Mouse (Mus musculus) gastrocnemius, adult 8-10 months (tissue): ENCODE measurements at regions not wholly inside any gene's neighbourhood (a gene's known extent, or its start where the extent isn't known, plus 50 kb on each side); places are given as distances from the start of the nearest gene placed in this dataset.

Experiments
- DNase-seq, 2 experiments: peaks; one replicate each; pipeline ENCODE4 v3.0.0; 2022; ENCODE audit warnings: low spot score in 2 of 2

DNA sequence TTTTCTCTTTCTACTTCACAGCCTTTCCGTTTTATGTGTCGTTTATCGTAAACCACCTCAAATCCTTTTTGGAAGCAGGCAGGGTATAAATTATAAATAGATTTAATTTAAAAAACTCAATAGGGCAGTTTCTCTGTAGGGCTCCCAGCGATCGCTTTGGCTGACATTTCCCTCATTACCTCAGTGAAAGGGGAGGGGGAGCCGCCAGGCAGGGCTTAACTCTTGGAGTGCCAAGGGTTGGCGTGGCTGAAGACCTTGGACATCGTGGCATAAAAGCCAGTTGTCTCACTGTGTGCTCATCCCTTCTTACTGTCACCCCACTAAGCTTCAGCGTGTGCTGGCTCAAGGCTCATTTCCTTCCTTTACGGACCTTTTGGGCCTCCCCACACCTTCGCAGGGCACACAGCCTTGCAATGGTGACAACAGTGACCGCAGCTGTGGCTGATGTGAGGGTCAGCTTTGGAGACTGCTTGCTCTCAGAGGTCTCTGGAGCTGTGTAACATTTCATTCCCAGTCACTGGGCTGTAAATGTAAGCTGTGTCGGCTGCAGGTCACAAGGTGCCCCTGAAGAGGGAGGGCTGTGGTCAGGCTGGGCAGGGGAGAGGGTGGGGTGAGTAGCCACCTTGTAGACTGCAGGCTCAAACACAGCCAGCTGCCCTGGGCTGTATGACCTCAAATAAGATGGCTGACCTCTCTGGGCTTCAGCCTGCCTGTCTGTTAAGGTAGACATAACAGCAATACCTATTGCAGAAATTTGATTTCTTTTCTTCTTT, 81.6 kb upstream of the Stx16 start:
- DNase-seq = no peak

DNA sequence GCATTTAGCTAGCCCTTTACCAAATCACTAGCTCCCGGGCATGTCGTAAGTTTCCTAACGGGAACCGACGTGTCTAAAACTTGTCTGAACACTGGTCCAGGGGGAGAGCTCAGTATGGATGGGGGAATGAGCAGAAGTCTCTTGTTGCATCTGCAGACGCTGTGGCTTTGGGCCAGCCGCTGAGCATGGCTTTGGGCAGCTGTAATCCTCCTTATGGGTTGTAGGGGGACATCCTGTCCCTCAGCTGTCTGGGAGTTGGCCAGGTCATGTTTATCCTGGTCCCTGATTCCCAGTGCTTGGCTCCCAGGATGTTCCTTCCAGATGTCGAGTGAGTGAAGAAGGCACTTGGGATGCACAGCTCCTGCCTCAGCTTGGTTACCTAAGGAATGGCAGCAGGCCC, 71.4 kb upstream of the Stx16 start:
- DNase-seq = no peak

DNA sequence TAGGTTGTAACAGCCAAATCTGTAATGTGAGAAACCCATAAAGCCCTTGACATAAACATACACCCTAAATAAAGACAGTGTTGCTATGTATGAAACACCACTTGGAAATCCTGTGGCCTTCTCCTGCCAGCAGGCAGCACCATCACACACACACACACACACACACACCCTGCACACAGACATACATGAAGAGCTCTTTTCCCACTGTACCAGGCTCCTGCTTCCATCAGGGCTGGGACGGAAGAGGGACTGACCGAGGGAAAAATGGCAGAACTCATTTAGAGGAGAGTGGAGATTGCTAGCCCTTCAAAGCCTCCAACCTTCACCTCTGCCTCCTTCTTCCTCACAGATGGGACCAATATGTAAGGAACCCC, 68.1 kb upstream of the Stx16 start:
- DNase-seq = no peak

DNA sequence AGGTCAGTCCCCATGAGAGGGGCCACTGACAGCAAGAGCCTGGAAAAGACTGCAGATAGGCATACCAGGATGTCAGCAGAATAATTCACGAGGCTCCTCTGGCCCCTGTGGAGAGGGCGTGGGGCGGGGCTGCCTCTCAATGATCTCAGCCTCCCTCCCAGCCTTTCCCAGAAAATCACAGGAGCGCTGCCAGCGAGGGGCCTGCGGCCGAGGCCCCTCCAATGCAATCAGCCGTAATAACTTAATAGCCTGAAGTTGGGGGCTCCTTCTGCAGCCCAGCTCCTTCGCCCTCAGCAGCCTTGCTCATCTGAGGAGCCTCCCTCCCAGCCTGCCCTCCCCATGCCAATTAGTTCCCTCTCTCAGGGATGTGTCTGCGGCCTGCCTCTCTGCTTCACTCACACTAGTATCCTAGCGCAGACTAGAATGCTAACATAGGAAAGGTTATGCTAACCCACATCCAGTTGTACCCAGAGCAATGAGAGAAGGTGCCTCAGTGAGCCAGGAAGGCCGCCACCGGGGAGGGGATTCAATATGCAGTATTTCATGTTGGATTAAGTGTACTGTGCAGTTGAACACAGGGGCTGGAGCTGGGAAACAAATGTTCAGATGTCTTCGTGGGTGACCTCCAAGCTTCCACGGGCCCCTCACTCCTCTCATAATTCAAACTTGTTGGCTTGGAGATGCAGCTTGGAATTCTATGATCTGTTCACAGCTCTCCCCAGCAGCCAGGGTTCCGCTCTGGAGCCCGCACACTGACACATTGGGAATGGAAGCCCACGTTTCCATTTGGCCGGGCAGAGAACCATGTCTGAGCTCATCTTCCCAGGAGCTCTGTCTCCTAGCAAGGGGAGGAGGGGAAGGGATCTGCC, 67.5 kb upstream of the Stx16 start:
- peak; percentile 28 to 36 for DNase-seq

DNA sequence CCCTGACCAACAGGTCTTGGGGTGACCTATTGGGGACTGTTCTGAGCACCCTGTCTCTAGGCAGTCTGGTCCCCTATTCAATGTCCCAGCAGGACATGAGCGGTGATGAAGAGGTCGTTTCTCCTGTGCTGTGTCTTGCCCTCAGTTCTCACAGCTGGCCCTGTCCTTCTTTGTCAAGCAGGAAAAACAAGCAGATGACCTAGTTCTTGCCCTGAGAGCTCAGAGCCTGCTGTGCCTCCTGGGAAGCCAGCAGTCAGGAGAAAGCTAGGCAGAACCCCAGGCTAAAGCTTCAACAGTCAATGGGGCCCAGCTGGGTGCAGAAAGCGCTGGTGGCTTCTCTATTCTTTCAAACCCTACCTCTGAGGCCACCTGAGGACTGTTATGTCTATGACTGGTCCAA, 66.1 kb upstream of the Stx16 start:
- DNase-seq = no peak

DNA sequence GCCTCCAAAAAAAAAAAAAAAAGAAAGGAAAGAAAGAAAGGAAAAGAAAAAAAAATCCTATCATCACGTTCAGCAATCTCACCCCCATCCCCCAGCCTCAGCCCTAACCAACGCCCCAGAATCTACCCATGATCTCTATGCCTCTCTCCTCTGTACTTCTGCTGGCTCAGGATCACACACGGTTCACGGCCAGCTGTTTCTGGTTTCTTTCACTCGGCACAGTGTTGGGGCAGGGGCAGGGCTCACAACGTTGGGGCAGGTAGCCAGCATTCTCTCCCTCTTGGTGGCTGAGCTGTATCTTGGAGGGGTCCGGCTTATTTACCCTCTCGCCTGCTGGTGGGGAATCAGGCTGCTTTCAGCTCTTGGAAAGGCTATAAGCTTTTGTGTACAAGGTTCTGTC, 64.7 kb upstream of the Stx16 start:
- DNase-seq = no peak

DNA sequence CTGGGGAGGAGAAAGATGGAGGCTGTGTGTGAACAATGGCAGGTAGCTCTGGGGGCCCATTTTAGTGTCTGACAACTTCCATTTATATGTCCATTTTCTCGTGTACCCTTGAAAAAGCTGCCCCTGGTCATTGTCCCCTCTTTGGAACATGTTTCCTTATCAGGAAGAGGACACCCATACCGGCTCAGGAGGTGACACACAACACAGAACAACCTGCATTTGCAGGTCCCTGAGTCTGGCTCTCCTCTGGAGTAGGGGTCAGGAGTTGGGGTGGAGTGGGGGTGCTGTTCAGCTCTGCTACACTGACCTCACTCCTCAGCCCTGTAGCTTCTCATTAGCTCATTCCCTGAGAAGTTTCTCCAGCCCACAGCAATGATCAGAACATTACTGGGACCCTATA, 61.7 kb upstream of the Stx16 start:
- no peak for DNase-seq

DNA sequence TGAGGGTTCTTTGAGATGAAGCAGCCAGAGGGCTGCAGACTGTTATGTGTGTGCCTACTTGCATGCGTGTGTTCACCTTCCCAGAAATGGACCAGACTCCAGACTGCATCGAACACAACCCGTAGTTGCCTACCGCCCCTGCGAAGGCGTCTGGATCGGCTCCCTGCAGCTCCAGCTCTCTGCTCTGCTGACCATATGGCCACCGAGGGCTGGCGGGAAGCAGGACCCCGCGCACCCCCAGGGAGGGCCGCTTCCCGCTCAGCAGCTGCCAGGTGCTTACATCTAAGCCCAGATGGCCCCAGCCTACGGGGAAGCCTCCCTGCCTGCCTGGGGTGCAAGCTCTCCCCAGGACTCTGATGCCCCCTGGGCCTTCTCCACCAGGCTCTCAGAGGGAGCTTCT, 60.8 kb upstream of the Stx16 start:
- DNase-seq = no peak

DNA sequence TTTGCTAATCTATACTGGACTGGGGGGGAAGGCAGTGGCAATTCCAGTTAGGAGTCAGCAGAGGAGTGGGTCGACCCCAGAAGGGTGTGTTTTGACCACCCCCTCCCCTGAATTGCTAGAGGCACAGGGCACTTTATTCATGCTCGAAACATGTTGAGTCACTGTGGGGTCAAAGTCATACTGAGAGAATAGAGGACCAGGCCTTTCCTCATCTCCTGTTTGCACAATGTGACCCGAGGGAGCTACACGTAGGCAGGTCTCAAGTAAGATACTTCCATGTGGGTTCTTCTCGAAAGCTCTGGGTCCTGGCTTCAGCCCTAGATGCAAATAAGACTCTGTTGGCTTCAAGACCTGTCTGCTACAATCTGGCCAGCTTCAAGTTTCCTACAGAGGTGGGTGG, 60.0 kb upstream of the Stx16 start:
- DNase-seq = no peak

DNA sequence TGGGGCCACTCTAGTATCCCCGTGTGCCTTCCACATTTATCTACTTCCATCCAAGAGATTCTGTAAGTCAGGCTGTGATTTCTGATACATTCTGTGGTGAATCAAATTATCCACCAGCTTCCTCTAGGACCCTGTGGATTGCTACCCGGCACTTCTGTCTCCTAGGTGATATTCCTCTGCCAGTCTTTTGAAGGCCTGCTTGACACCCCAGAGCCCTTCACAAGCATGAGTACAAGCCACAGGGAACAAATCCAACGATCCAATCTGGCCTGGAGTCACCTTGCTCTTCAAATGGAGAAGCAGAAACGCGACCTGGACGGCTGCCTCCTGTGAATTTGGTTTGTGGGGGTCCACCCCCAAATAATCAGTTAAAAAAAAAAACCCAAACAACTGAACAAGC, 59.1 kb upstream of the Stx16 start:
- DNase-seq = no peak

DNA sequence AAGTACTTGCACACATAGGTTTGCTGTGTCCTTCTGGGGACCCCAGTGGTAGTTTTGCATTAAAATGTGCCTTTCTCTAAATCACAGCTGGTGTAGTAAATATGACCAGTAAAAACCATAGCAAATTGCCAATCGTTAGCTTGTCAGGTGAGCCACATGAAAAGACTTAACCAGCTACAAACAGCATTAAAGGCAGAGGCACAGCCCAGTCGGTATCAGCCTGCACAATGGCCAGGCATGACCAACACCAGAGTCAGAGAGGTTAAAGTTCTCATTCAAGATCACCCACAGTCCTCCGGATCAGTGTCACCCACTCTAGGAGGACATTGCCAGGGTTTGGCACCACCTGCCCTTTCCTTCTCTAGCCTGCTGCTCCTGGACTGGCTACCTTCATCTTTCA, 58.5 kb upstream of the Stx16 start:
- no peak for DNase-seq

DNA sequence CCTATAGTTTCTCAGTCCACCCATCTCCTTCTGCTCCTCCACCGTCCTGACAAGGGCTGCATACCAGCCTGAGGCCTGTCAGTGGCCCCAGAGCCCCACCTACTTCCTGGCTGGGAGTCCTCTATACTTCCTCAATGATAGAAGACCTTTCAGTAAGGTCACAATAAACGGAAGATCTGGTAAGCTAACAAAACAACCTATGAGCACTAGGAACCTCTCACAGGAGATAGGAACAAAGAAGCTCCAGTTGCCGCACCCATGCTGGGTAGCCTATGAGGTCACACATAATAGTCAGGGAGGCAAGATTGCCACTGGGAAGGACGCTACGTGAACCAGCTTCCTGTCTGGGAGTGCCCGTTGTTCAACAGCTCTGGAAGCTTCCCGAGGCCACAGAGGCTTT, 58.1 kb upstream of the Stx16 start:
- no peak for DNase-seq

DNA sequence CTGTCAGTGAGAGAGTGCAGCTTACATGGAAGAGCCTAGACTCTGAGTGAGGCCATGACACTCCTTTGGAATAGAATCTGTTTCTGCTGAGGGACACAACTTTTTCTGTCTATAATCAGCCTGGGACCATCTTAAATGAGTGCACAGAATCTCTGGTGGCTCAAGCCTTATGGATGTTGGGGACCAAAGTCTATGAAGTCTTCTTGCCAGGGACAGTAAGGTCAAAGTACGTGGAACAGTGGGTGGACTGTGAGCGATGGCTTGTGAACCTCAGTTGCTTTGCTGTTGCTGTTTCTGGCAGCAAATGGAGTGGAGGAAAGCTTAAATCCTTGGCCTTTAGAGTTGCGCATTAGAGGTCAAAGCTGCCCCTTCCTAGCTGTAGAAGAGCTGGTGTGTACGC, 57.1 kb upstream of the Stx16 start:
- DNase-seq = no peak

DNA sequence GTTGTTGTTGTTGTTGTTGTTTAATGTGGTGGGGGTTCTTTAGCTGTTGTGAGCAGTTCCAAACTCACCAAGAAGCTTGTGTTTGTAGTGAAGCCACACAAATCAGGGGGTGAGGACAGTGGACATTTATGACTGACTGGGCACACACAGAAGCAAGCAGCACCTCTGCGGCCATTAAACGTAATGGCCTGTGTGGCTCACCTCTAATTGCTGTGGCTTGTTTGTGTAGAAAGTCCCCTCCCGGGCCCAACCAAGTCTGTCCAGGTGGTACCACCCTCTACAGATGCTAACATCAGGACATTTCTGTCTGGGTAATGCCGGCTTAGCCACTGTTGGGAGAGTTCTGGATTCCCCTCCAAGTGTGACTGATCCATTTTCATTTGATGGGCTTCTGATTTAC, 56.1 kb upstream of the Stx16 start:
- no peak for DNase-seq

DNA sequence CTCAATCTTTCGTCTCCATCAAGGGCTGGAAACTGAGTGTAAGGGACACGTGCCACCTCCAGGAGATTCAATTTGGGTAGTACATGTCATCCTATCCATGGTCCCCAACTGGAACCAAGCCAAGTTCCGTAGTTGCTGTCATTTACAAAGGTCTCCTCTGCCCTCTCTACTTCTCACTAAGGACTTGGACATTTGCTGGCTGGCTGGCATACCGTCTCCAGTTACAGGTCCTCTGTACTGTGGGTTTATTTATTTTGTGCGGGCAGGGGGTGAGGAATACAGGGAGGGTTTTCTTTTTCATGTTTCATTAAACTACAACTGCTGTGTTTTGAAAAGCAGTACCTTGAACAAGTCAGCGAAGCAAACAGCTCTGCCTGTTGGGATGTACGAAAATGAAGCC, 55.7 kb upstream of the Stx16 start:
- no peak for DNase-seq

DNA sequence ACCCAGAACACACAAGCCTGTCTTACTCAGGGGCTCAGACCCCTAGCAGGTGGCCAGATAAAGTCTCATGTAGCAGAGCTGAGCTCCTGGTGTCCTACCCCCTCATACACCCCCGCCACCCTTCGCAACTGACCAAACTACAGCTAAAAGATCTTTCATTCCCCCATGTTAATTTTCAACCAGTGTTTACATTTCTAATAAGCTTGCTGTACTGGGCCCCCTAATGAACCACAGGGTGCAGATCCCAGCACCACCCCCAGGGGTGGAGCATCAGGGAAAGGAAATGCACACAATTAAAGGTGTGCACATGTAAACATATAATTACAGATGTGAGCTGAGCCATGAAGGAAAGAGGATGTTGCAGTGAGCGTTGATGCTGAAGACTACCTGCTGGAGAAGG, 54.6 kb upstream of the Stx16 start:
- DNase-seq = no peak

DNA sequence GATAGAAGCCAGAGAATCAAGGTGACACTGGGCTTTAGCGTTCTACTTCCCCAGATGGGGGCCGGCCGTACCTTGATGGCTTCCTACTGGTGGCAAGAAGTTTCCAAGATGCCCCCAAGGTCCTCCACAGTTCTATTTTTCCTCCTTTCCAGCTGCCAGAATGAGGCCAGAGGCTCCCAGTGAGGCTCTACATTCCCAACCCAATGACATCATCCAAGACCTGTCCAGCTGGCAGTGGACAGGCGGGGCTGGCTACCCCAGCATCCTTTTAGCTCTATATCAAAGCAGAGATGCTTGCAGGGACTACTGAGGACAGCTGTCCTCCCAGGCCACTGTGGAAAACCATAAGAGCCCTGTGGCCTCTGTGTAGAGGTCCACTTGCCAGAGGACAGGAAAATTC, 53.8 kb upstream of the Stx16 start:
- DNase-seq = peak in 1 of 2 experiments; percentile 28

DNA sequence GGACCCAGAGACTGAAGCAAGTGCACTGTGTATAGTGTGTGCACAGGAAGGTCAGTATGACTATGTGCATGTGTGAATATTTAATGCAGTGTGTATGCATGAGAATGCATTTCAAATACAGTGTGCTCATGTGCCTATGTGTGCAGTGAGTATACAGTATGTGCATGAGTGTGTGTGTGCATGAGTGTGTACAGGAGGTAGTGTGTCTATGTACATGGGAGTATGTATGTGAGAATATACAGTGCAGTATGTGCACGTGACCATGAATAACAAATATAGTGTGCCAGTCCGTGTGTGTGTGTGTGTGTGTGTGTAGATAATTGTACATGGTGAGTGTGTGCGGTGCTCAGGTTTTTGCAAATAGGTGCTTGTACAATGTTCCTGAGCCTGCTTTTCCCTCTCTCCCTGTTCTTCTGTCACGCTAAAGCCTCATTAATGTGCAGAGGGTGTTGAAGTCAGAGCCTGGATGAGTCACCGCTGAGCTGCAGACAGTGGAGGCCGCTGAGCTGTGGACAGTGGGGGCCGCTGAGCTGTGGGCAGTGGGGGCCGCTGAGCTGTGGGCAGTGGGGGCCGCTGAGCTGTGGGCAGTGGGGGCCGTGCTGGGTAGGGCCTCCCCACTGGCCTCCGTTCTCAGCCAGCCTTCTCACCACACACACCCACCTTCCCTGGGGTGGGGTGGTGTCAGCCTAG, 50.8 kb upstream of the Stx16 start:
- no peak for DNase-seq
